Mouse (Mus musculus): ENCODE results near the gene Aagab. TPM values are rescaled to one million over a fixed set of nuclear protein-coding genes. Genes with fewer than 3 reads are reported as not detected.

The Aagab gene
- total RNA-seq, 2 experiments from 2014 or later, result 20.6 to 24.8 TPM

GRCm38 (mm10) chr9:63641983-63642646 is 39.7 kb downstream of the Aagab start:
- DNase-seq, result no peak
- intact Hi-C loops (cut with DNase I), result no loop called here

- intact Hi-C loops (cut with DNase I), result no loop called here
- no peak for DNase-seq
These were observed 41.6 kb downstream of the Aagab start for GRCm38 (mm10) chr9:63644011-63644410.

- DNase-seq, result no peak
- intact Hi-C loops (cut with DNase I), result no loop called here
These were observed 42.6 kb downstream of the Aagab start for GRCm38 (mm10) chr9:63645084-63645483.

GRCm38 (mm10) chr9:63647581-63648519 is 45.4 kb downstream of the Aagab start:
- intact Hi-C loops (cut with DNase I), result no loop called here
- DNase-seq, result no peak

- intact Hi-C loops (cut with DNase I), result no loop called here
- no peak for DNase-seq
These were observed 46.1 kb downstream of the Aagab start for GRCm38 (mm10) chr9:63648520-63648918.

GRCm38 (mm10) chr9:63649841-63650545 is 47.5 kb downstream of the Aagab start:
- intact Hi-C loops (cut with DNase I), result loop anchor here (1.0 to 5.0 kb wide), 3 partner anchors 57 to 192 kb away; partner anchors contain the start of gene Smad3
- peak in 1 of 2 experiments; percentile 61 for DNase-seq

- intact Hi-C loops (cut with DNase I), result loop anchor here (1.0 to 5.0 kb wide), 3 partner anchors 56 to 191 kb away; partner anchors contain the start of gene Smad3
- DNase-seq, result peak; percentile 57 to 61
These were observed 48.4 kb downstream of the Aagab start for GRCm38 (mm10) chr9:63650905-63651304.

GRCm38 (mm10) chr9:63651594-63651993 is 49.1 kb downstream of the Aagab start:
- intact Hi-C loops (cut with DNase I), result loop anchor here (5.0 kb wide), 2 partner anchors 56 to 106 kb away; partner anchors contain the start of gene Smad3
- DNase-seq, result peak; percentile 62 to 69

- intact Hi-C loops (cut with DNase I), result loop anchor here (5.0 kb wide), 2 partner anchors 54 to 104 kb away; partner anchors contain the start of gene Smad3
- no peak for DNase-seq
These were observed 51.2 kb downstream of the Aagab start for GRCm38 (mm10) chr9:63653666-63654065.

GRCm38 (mm10) chr9:63654575-63654974 is 52.1 kb downstream of the Aagab start:
- no peak for DNase-seq
- intact Hi-C loops (cut with DNase I), result loop anchor here (5.0 kb wide), 2 partner anchors 53 to 103 kb away; partner anchors contain the start of gene Smad3

- intact Hi-C loops (cut with DNase I), result no loop called here
- no peak for DNase-seq
These were observed 52.6 kb downstream of the Aagab start for GRCm38 (mm10) chr9:63655092-63655491.

GRCm38 (mm10) chr9:63657167-63657566 is 54.7 kb downstream of the Aagab start:
- intact Hi-C loops (cut with DNase I), result no loop called here
- no peak for DNase-seq

GRCm38 (mm10) chr9:63658436-63658835 is 56.0 kb downstream of the Aagab start:
- DNase-seq, result no peak
- intact Hi-C loops (cut with DNase I), result no loop called here

GRCm38 (mm10) chr9:63658970-63659371 is 56.5 kb downstream of the Aagab start:
- intact Hi-C loops (cut with DNase I), result no loop called here
- DNase-seq, result peak; percentile 64 to 70

- no peak for DNase-seq
- intact Hi-C loops (cut with DNase I), result no loop called here
These were observed 57.6 kb downstream of the Aagab start for GRCm38 (mm10) chr9:63660061-63660460.

GRCm38 (mm10) chr9:63660691-63661090 is 58.2 kb downstream of the Aagab start:
- intact Hi-C loops (cut with DNase I), result no loop called here
- DNase-seq, result no peak

- no peak for DNase-seq
- intact Hi-C loops (cut with DNase I), result no loop called here
These were observed 60.3 kb downstream of the Aagab start for GRCm38 (mm10) chr9:63662759-63663158.

- intact Hi-C loops (cut with DNase I), result no loop called here
- DNase-seq, result no peak
These were observed 60.8 kb downstream of the Aagab start for GRCm38 (mm10) chr9:63663222-63663621.

GRCm38 (mm10) chr9:63664300-63664745 is 61.9 kb downstream of the Aagab start:
- intact Hi-C loops (cut with DNase I), result no loop called here
- no peak for DNase-seq

GRCm38 (mm10) chr9:63664792-63665646 is 62.6 kb downstream of the Aagab start:
- intact Hi-C loops (cut with DNase I), result loop anchor here (5.0 kb wide), 2 partner anchors 42 to 92 kb away; partner anchors contain the start of gene Smad3
- no peak for DNase-seq

Data from heart, postnatal 10 days (tissue).